Mouse (Mus musculus) hindbrain, embryonic 14.5 days (tissue): Measurements from ENCODE around the gene Lzic. TPM values are rescaled to one million over a fixed set of nuclear protein-coding genes. Genes with fewer than 3 reads are reported as not detected.

Experiments
- ATAC-seq: fragments of 200-750 bp; cut with Nextera tagmentation; 2 replicates; pipeline ENCODE4 v1.8.0; 2017; ENCODE audit warnings: moderate number of reproducible peaks, mild to moderate bottlenecking, moderate TSS enrichment, moderate library complexity; ENCODE audit not compliant: low FRiP score
- DNase-seq: peaks from one replicate; pipeline ENCODE4 v3.0.0-alpha.2; 2015; ENCODE audit warnings: low spot score
- H3K27ac ChIP-seq: fragments of 300-500 bp; sonication (generic); 2 replicates; pipeline ENCODE4 v1.5.1; 2014; ENCODE audit warnings: mild to moderate bottlenecking, moderate library complexity
- H3K27me3 ChIP-seq: fragments of 300-500 bp; sonication (generic); 2 replicates; pipeline ENCODE4 v1.6.1; 2014; ENCODE audit warnings: mild to moderate bottlenecking, low read length, mixed read lengths; ENCODE audit not compliant: control insufficient read depth, insufficient read depth
- H3K36me3 ChIP-seq: fragments of 300-500 bp; sonication (generic); replicated peaks from 2 replicates; pipeline ENCODE4 v1.6.1; 2014; ENCODE audit not compliant: control insufficient read depth, insufficient read depth
- H3K4me1 ChIP-seq: fragments of 300-500 bp; sonication (generic); replicated peaks from 2 replicates; pipeline ENCODE4 v1.6.1; 2014; ENCODE audit warnings: antibody characterized with exemption, low read length, mixed read lengths; ENCODE audit not compliant: control insufficient read depth, insufficient read depth
- H3K4me2 ChIP-seq: fragments of 300-500 bp; sonication (generic); replicated peaks from 2 replicates; pipeline ENCODE4 v1.6.1; 2014; ENCODE audit warnings: mild to moderate bottlenecking, moderate library complexity
- H3K4me3 ChIP-seq: fragments of 300-500 bp; sonication (generic); replicated peaks from 2 replicates; pipeline ENCODE4 v1.5.1; 2014; ENCODE audit warnings: mild to moderate bottlenecking, low read length
- H3K9ac ChIP-seq: fragments of 300-500 bp; sonication (generic); 2 replicates; pipeline ENCODE4 v1.6.1; 2014
- H3K9me3 ChIP-seq: fragments of 300-500 bp; sonication (generic); 2 replicates; pipeline ENCODE4 v1.6.1; 2016; ENCODE audit warnings: low read length; ENCODE audit not compliant: control insufficient read depth
- WGBS: fragments of 180-500 bp; shearing (Covaris S2); extraction: QIAGEN DNeasy Blood & Tissue Kit; methylation state at CpG from one replicate; pipeline ENCODE4 v1.1.7; 2014; 5-methylcytosine and 5-hydroxymethylcytosine counted together
- polyA plus RNA-seq: library from polyadenylated mRNA; unstranded; fragments of >200 nt; fragmentation: Nextera tagmentation; extraction: Ambion mirVana; gene quantifications from 2 replicates; pipeline ENCODE4 v1.2.1, GENCODE M21; 2014

Lzic gene
- polyA plus RNA-seq, 1 experiment from 2014 or later, result 52.5 TPM

GRCm38 (mm10) chr4:149496612-149497011, 11.6 kb downstream of the Lzic start:
- ATAC-seq (peak; percentile 62; the same call in 1 of the 2 replicates), DNase-seq (no peak)
- H3K27ac ChIP-seq, result peak overlapping the region; percentile 75
- no peak overlapping the region for H3K9ac ChIP-seq
- H3K4me2 ChIP-seq, result no peak overlapping the region
- no peaks in the 10 kb centered on the region for H3K9me3 ChIP-seq
- no peaks in the 10 kb centered on the region for H3K4me1 ChIP-seq
- 5% methylated on average over 2 of the region's 2 CpGs for WGBS
- no peaks in the 10 kb centered on the region for H3K27me3 ChIP-seq
- no peak overlapping the region for H3K4me3 ChIP-seq
- H3K36me3 ChIP-seq, result peaks cover 83% of the 10 kb centered on the region

GRCm38 (mm10) chr4:149498901-149499300, 13.9 kb downstream of the Lzic start:
- no peak overlapping the region for H3K9ac ChIP-seq
- WGBS, result 90% methylated on average over 8 of the region's 8 CpGs
- no peak for DNase-seq

GRCm38 (mm10) chr4:149499790-149500189, 14.8 kb downstream of the Lzic start:
- ATAC-seq (no peak), DNase-seq (no peak)
- no peaks in the 10 kb centered on the region for H3K9me3 ChIP-seq
- H3K9ac ChIP-seq, result no peak overlapping the region
- no peak overlapping the region for H3K27ac ChIP-seq
- no peaks in the 10 kb centered on the region for H3K4me1 ChIP-seq
- H3K36me3 ChIP-seq, result peaks cover 61% of the 10 kb centered on the region
- H3K4me3 ChIP-seq, result no peak overlapping the region
- H3K4me2 ChIP-seq, result no peak overlapping the region
- H3K27me3 ChIP-seq, result no peaks in the 10 kb centered on the region
- WGBS, result 72% methylated on average over 5 of the region's 5 CpGs

More at GRCm38 (mm10) chr4:149498901-149499300, 13.9 kb downstream of the Lzic start:
- ATAC-seq, result no peak
- H3K36me3 ChIP-seq, result peaks cover 70% of the 10 kb centered on the region
- H3K4me1 ChIP-seq, result no peaks in the 10 kb centered on the region
- H3K4me2 ChIP-seq, result no peak overlapping the region
- no peak overlapping the region for H3K27ac ChIP-seq
- H3K27me3 ChIP-seq, result no peaks in the 10 kb centered on the region
- no peak overlapping the region for H3K4me3 ChIP-seq
- H3K9me3 ChIP-seq, result no peaks in the 10 kb centered on the region

- no peaks in the 10 kb centered on the region for H3K9me3 ChIP-seq
- ATAC-seq, result no peak
- no peak overlapping the region for H3K4me3 ChIP-seq
- no peaks in the 10 kb centered on the region for H3K4me1 ChIP-seq
- no peak overlapping the region for H3K9ac ChIP-seq
- H3K4me2 ChIP-seq, result no peak overlapping the region
- H3K27me3 ChIP-seq, result no peaks in the 10 kb centered on the region
- peaks cover 23% of the 10 kb centered on the region for H3K36me3 ChIP-seq
- DNase-seq, result no peak
- 0 out of 2 replicates have a peak overlapping the region, but pooled peaks have one; percentile 20 for H3K27ac ChIP-seq
- WGBS, result 87% methylated on average over 5 of the region's 5 CpGs
Observed at GRCm38 (mm10) chr4:149504363-149504762, 19.3 kb downstream of the Lzic start.

GRCm38 (mm10) chr4:149504858-149505257, 19.8 kb downstream of the Lzic start:
- Histone ChIP-seq H3K4me3 (no peak overlapping the region), H3K9me3 (no peaks in the 10 kb centered on the region), H3K27ac (0 out of 2 replicates have a peak overlapping the region, but pooled peaks have one; percentile 20), H3K4me1 (no peaks in the 10 kb centered on the region), H3K4me2 (no peak overlapping the region), H3K9ac (no peak overlapping the region), H3K36me3 (peaks cover 18% of the 10 kb centered on the region), H3K27me3 (no peaks in the 10 kb centered on the region)
- ATAC-seq, result no peak
- DNase-seq, result no peak
- 33% methylated on average over 3 of the region's 3 CpGs for WGBS

GRCm38 (mm10) chr4:149505261-149505967, 20.4 kb downstream of the Lzic start:
- no peak for DNase-seq
- H3K4me1 ChIP-seq, result no peaks in the 10 kb centered on the region

GRCm38 (mm10) chr4:149506904-149507303, 21.9 kb downstream of the Lzic start:
- H3K27ac ChIP-seq, result no peak overlapping the region
- H3K9me3 ChIP-seq, result no peaks in the 10 kb centered on the region
- DNase-seq (no peak), ATAC-seq (no peak)
- no peaks in the 10 kb centered on the region for H3K4me1 ChIP-seq
- H3K4me3 ChIP-seq, result no peak overlapping the region
- no peaks in the 10 kb centered on the region for H3K27me3 ChIP-seq
- no peak overlapping the region for H3K9ac ChIP-seq
- H3K4me2 ChIP-seq, result no peak overlapping the region
- 80% methylated on average over 3 of the region's 3 CpGs for WGBS
- peaks cover 8% of the 10 kb centered on the region; the same call in 1 of the 2 replicates for H3K36me3 ChIP-seq

More at GRCm38 (mm10) chr4:149505261-149505967, 20.4 kb downstream of the Lzic start:
- no peaks in the 10 kb centered on the region for H3K9me3 ChIP-seq
- no peak overlapping the region for H3K9ac ChIP-seq
- ATAC-seq, result no peak
- no peak overlapping the region for H3K4me3 ChIP-seq
- peaks cover 13% of the 10 kb centered on the region for H3K36me3 ChIP-seq
- H3K27me3 ChIP-seq, result no peaks in the 10 kb centered on the region
- WGBS, result 62% methylated on average over 14 of the region's 15 CpGs
- no peak overlapping the region for H3K4me2 ChIP-seq
- no peak overlapping the region for H3K27ac ChIP-seq

GRCm38 (mm10) chr4:149511221-149511646, 26.2 kb downstream of the Lzic start:
- Histone ChIP-seq H3K27ac (no peak overlapping the region), H3K9ac (no peak overlapping the region)
- DNase-seq, result no peak

GRCm38 (mm10) chr4:149512072-149512471, 27.0 kb downstream of the Lzic start:
- DNase-seq (no peak), ATAC-seq (no peak)
- WGBS, result 74% methylated on average over 7 of the region's 7 CpGs
- no peak overlapping the region for H3K4me3 ChIP-seq
- H3K4me2 ChIP-seq, result no peak overlapping the region
- H3K9ac ChIP-seq, result no peak overlapping the region
- no peaks in the 10 kb centered on the region for H3K36me3 ChIP-seq
- H3K27me3 ChIP-seq, result no peaks in the 10 kb centered on the region
- no peaks in the 10 kb centered on the region for H3K9me3 ChIP-seq
- no peaks in the 10 kb centered on the region for H3K4me1 ChIP-seq
- no peak overlapping the region for H3K27ac ChIP-seq

More at GRCm38 (mm10) chr4:149511221-149511646, 26.2 kb downstream of the Lzic start:
- H3K27me3 ChIP-seq, result no peaks in the 10 kb centered on the region
- no peak for ATAC-seq
- no peaks in the 10 kb centered on the region for H3K9me3 ChIP-seq
- H3K36me3 ChIP-seq, result no peaks in the 10 kb centered on the region
- H3K4me1 ChIP-seq, result no peaks in the 10 kb centered on the region
- no peak overlapping the region for H3K4me2 ChIP-seq
- WGBS, result 36% methylated on average over 6 of the region's 6 CpGs
- H3K4me3 ChIP-seq, result no peak overlapping the region
